Mouse (Mus musculus) megakaryocyte, embryonic 14.5 days (primary cell): ENCODE data around the gene Bag5. TPM values are rescaled to one million over a fixed set of nuclear protein-coding genes. Genes with fewer than 3 reads are reported as not detected.
A peak's percentile ranks its signal among the peaks of the same experiment; 100 is the strongest.
"Not testable (repeated sequence)": the region's sequence is repeated elsewhere in the genome, so short reads cannot be mapped to it uniquely, and the experiment has no call there.

Experiments used
- H3K27me3 ChIP-seq: replicated peaks from 2 replicates; pipeline ENCODE3; 2012; ENCODE audit warnings: inconsistent platforms
- H3K36me3 ChIP-seq: replicated peaks from 2 replicates; pipeline ENCODE3; 2012; ENCODE audit warnings: low read length, inconsistent platforms, mixed read lengths
- H3K4me1 ChIP-seq: 2 replicates; pipeline ENCODE4 v1.6.1; 2012; ENCODE audit warnings: inconsistent platforms
- H3K4me3 ChIP-seq: replicated peaks from 2 replicates; pipeline ENCODE3; 2012; ENCODE audit warnings: moderate library complexity, mild to moderate bottlenecking, inconsistent platforms
- H3K9me3 ChIP-seq: 2 replicates; pipeline ENCODE4 v1.6.1; 2012; ENCODE audit warnings: inconsistent platforms
- FLI1 ChIP-seq: IDR thresholded peaks from 2 replicates; pipeline ENCODE4 v1.6.1; 2012; ENCODE audit warnings: low read length, inconsistent platforms, mixed read lengths
- GATA1 ChIP-seq: IDR thresholded peaks from 3 replicates; pipeline ENCODE4 v1.6.1; 2012; ENCODE audit warnings: mixed read lengths, low read length, inconsistent platforms, borderline replicate concordance
- polyA plus RNA-seq: library from polyadenylated mRNA; stranded (reverse); fragments of >175 nt; gene quantifications from 2 replicates; pipeline ENCODE4 v1.2.3, GENCODE M21; 2012; ENCODE audit warnings: low replicate concordance; ENCODE audit not compliant: insufficient read depth

Gene Bag5
- polyA plus RNA-seq, 1 experiment = 4.8 TPM

DNA sequence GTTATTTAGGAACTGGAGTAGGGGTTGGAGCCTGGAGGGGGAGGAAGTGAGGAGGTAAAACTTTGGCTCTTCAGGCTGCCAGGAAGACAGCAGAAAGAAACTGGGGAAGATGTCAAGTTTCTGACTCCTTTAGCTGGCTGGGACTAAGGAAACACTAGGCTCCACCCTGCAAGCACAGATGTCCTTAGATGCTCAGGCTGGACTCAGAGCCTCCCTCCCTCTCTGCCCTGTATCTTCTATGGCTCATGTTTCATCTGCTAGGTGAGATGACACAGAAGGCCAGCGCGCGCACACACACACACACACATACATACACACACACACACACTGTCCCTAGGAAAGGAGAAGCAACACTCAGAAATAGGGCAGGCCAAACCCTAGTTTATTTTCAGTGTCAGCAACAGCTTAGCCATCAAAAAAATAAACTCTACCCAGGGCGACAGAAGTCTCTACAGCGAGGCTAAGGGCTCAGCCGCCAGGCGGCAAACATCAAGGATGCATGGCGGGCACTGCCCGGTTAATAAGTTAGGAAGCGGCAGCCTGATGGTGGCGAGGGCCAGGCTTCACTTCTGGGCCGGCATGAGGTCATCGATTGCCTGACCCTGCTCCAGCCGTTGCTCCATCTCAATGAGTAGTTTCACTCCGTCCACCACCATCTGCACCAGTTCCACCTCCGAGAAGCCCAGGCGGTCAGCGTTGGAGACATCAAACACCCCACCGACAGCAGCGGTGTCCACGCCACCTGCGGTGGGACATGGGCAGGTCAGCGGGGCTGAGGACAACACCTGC lies 43.9 kb downstream of the Bag5 start:
- Histone ChIP-seq H3K4me1 (peaks cover 92% of the 10 kb centered on the region), H3K36me3 (peaks cover 15% of the 10 kb centered on the region), H3K9me3 (no peaks in the 10 kb centered on the region), H3K27me3 (peaks cover 40% of the 10 kb centered on the region), H3K4me3 (peak overlapping the region; percentile 92)
- TF ChIP-seq GATA1 = no peak
- no peak for TF ChIP-seq FLI1

DNA sequence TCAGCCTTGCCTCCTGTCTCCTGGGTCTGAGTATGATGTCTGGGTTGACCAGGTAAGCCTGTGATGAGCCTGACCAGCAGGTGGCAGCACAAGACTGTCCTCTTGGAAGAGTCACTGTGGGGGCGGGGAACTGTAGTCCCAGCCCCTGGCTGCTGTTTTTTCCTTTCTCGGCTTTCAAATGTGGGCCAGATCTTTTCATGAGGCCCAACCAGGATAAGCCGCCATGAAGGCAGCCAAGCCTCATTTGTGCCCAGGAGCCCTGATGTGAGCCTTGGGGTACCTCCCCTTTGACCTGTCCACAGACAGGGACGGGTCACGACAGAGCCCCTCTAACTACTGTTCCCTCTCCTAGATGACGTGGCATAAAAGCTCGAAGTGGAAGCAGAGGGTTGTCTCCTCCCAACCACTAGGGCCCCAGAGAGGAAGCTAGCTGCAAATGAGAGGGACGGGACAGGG lies 44.6 kb downstream of the Bag5 start:
- Histone ChIP-seq H3K36me3 (peaks cover 19% of the 10 kb centered on the region), H3K27me3 (peaks cover 32% of the 10 kb centered on the region), H3K9me3 (no peaks in the 10 kb centered on the region), H3K4me1 (peaks cover 95% of the 10 kb centered on the region), H3K4me3 (peak overlapping the region; percentile 92)
- TF ChIP-seq GATA1 = no peak
- no peak for TF ChIP-seq FLI1

DNA sequence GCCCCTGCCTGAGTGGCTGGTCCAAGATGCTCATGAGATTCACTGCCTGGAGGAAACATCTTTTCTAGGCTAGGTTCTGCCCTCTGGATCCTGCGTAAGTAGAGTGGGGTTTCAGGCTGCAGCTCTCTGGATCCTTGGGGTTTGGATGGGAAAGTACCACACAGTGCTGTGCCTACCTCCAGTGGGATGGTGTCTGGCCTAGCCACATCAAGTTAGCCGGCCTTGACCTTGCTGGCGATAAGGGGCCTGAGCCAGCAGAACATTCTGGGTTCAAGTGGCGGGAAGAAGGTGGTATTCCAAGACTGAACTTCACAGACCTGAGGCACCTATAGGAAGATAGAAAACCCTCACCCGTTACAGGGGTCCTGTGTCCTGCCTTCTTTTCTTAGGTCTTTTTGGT lies 45.6 kb downstream of the Bag5 start:
- Histone ChIP-seq H3K4me1 (peaks cover 93% of the 10 kb centered on the region), H3K9me3 (no peaks in the 10 kb centered on the region), H3K4me3 (no peak overlapping the region), H3K27me3 (peaks cover 23% of the 10 kb centered on the region), H3K36me3 (peaks cover 19% of the 10 kb centered on the region)
- no peak for TF ChIP-seq FLI1
- no peak for TF ChIP-seq GATA1

DNA sequence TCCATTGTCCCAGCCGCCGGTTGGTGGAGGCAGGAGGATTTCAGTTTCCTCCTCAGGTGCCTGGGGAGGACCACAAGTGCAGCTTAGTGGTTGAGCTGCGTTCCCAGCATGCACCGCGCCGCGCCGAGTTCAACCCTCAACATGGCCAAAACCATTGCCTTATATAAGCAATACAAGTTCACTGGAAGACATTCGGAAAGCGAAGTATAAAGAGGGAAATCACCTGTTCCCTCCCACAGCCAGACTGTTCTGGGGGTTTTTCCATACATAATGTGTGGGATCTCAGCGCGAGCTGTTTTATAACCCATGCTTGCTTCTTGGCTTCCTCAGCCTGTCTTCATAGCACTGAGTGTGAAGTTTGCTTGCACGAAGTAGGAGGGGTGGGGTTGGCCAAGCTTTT lies 46.7 kb downstream of the Bag5 start:
- H3K4me3 ChIP-seq = no peak overlapping the region
- peaks cover 82% of the 10 kb centered on the region for H3K4me1 ChIP-seq
- TF ChIP-seq FLI1 (no peak), GATA1 (no peak)
- no peaks in the 10 kb centered on the region for H3K9me3 ChIP-seq
- H3K36me3 ChIP-seq = peaks cover 21% of the 10 kb centered on the region
- peaks cover 12% of the 10 kb centered on the region for H3K27me3 ChIP-seq

DNA sequence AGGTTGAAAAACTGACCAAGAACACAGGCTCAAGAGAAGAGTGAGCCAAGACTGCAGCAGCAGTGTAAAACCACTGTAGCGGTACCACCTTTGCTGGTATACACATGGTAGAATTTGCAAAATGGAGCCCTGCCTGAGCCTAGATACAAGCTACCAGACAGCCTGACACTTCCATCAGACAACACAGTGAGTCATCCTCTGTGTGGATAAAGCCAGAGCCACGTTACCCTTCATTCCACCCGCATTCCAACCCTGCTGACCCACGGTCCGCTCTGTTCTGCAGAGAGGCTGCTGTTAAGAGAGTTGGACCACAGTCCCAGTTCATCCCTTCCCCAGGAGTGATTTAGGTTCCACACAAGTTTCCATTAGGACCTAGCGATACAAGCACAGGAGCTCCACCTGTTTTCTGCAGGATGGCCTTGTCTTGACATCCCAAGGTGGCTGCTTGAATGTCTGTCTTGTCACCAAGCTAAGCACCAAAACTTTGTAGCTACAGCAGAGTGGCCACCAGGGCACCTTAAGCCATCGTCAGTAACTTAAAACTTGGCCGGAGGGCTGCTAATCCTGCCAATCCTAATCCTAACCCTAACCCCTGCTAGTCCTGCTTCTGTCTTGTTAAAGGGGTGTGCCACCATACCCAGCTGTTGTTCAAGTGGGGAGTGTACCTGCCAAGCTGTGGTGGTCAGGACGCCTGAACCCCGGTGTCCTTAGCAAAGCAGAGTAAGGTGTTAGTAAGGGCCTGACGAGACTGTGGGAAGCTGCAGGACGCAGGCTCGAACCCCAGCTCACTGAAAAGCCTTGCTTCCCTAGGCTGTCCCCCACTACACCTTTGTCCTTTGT lies 47.8 kb downstream of the Bag5 start:
- peaks cover 2% of the 10 kb centered on the region for H3K27me3 ChIP-seq
- H3K4me1 ChIP-seq = peaks cover 71% of the 10 kb centered on the region
- no peak for TF ChIP-seq FLI1
- TF ChIP-seq GATA1 = no peak
- peaks cover 26% of the 10 kb centered on the region for H3K36me3 ChIP-seq
- H3K4me3 ChIP-seq = no peak overlapping the region
- H3K9me3 ChIP-seq = no peaks in the 10 kb centered on the region

DNA sequence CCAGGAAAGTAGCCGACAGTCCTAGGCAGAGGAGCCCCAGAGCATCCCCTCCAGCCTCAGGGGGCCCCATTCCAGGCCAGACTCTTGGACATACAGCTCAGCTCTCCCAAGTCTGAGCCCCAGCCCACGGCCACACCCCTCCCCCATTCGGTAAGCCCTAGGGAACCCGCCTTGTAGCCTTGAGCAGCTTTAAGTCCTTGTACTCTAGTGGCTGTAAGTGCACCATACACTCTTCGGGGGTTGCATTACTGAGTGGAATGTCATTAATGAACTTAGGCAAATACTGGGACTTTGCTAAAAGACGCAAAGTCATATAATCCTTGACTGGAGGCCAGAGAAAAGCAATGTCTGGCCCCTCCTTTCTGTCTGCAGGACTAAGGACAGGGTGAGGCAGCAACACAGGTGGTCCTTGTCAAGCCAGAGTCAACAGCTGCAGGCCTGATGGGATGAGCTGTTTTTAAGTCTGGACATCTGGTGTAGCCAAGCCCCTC lies 48.9 kb downstream of the Bag5 start:
- Histone ChIP-seq H3K4me1 (peaks cover 60% of the 10 kb centered on the region), H3K4me3 (peak overlapping the region; percentile 74), H3K9me3 (no peaks in the 10 kb centered on the region), H3K27me3 (no peaks in the 10 kb centered on the region), H3K36me3 (peaks cover 25% of the 10 kb centered on the region)
- TF ChIP-seq FLI1 = no peak
- no peak for TF ChIP-seq GATA1

DNA sequence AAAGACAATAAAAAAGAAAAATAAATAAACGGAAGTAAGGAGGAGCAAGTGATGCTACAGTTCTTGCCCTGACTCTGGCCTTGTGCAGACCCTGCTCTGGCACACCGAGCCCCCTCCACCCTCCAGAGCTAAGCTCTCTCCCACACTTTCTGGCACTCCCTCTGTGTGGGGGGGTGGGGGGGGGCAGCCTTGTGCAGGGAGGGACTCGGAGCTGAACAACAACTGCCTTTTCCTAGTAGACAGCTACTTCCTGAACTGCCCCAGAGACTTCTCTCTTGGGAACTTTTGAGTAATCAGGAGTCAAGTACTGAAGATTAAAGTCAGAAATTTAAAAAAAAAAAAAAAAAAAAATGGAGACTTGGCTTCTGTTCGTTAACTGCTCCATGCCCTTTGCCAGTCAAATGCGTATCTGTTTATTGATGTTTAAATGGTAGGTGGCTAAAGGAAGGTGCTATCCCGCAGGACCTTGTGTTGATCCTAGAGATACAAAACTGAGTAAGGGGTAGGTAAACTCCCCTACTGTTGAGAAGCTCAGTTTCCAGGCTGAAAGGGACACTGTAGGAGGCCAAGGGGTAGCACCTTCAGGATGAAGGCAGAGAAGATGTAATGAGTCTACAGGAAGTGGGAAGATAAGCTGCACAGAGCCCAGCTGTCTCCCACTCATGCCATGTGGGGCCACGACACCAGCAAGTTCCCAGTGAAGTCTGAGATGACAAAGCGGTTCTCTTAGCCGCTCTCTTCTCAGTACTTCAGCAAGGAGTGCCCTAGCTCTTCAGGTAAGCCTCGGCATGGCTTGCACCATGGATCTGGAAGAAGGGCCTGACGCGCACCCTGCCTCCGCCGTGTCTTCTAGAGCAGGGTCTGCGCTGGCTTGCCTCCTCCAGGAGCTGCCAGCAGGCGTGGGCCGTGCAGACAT lies 49.6 kb downstream of the Bag5 start:
- H3K36me3 ChIP-seq = peaks cover 31% of the 10 kb centered on the region
- no peaks in the 10 kb centered on the region for H3K27me3 ChIP-seq
- TF ChIP-seq FLI1 (0 out of 2 replicates have a peak, but pooled peaks have one; percentile 25), GATA1 (peak; percentile 83; the same call in 2 of the 3 replicates)
- peak overlapping the region; percentile 74 for H3K4me3 ChIP-seq
- H3K4me1 ChIP-seq = peaks cover 53% of the 10 kb centered on the region
- no peaks in the 10 kb centered on the region for H3K9me3 ChIP-seq

DNA sequence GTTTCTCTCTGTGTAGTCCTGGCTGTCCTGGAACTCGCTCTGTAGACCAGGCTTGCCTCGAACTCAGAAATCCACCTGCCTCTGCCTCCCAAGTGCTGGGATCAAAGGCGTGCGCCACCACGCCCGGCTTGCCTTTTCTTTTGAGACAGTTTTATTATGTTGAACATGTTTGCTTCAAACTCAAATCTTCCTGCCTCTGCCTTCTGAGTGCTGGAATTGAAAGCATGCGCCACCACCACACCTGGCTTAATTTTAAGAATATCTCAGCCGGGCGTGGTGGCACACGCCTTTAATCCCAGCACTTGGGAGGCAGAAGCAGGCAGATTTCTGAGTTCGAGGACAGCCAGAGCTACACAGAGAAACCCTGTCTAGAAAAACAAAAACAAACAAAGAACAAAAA lies 51.5 kb downstream of the Bag5 start:
- Histone ChIP-seq H3K36me3 (peaks cover 46% of the 10 kb centered on the region), H3K4me1 (peaks cover 40% of the 10 kb centered on the region)
- H3K27me3 ChIP-seq, H3K4me3 ChIP-seq, H3K9me3 ChIP-seq: not testable (repeated sequence)

DNA sequence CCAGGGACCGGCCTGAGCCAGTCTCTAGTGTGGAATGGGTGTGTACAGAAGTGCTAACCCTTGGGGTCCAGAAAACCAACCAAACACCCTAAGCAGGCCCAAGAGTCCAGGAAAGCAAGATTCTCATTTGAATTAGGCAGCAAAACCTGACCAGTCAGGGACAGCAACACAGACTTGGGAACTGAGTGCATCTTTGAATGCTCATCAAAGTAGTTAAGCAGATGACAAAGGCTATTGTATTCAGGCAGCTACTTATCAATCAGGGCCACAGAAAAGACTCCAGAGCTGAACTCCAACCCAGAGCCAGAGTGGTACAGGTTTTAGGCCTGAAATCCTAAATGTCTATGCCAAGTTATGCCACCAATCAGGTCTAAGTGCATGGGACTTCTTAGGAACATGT lies 52.4 kb downstream of the Bag5 start:
- no peaks in the 10 kb centered on the region for H3K9me3 ChIP-seq
- no peak overlapping the region for H3K4me3 ChIP-seq
- TF ChIP-seq GATA1 (no peak), FLI1 (no peak)
- peaks cover 56% of the 10 kb centered on the region for H3K36me3 ChIP-seq
- peaks cover 31% of the 10 kb centered on the region for H3K4me1 ChIP-seq
- no peaks in the 10 kb centered on the region for H3K27me3 ChIP-seq

Other genes with a start within 250 kb of the Bag5 start
- gene Gm266, start 227.4 kb downstream of the Bag5 start, polyA plus RNA-seq = 0.22 TPM in 1 of 2 replicates, not detected in the other
- 17.8 and 28.5 TPM in 2 replicates for gene Eif5, start 175.2 kb downstream of the Bag5 start, polyA plus RNA-seq
- gene Mark3, start 138.7 kb downstream of the Bag5 start, polyA plus RNA-seq = 4.4 and 8.2 TPM in 2 replicates
- gene Ckb, start 40.9 kb downstream of the Bag5 start, polyA plus RNA-seq = 64.6 and 102 TPM in 2 replicates
- 9.9 and 10.0 TPM in 2 replicates for gene Trmt61a, start 35.2 kb downstream of the Bag5 start, polyA plus RNA-seq
- 65.2 and 126 TPM in 2 replicates for gene Apopt1, start within 50 bp of the Bag5 start, polyA plus RNA-seq
- gene Klc1, start 45.6 kb upstream of the Bag5 start, polyA plus RNA-seq = 21.5 and 66.3 TPM in 2 replicates
- 2.2 and 3.2 TPM in 2 replicates for gene Xrcc3, start 100.6 kb upstream of the Bag5 start, polyA plus RNA-seq
- gene Zfyve21, start 100.9 kb upstream of the Bag5 start, polyA plus RNA-seq = 15.3 and 16.7 TPM in 2 replicates
- gene Ppp1r13b, start 194.9 kb upstream of the Bag5 start, polyA plus RNA-seq = 15.6 and 22.6 TPM in 2 replicates